Mouse (Mus musculus) heart, postnatal 0 days (tissue): ENCODE results near the gene Sh3d19.

Source experiments
- CTCF ChIP-seq: IDR thresholded peaks from 2 replicates; pipeline ENCODE4 v1.5.1; 2016; ENCODE audit warnings: antibody characterized with exemption, control low read depth, low read depth
- EP300 ChIP-seq: IDR thresholded peaks from 2 replicates; pipeline ENCODE4 v1.6.1; 2016; ENCODE audit warnings: antibody characterized with exemption, low read depth

DNA sequence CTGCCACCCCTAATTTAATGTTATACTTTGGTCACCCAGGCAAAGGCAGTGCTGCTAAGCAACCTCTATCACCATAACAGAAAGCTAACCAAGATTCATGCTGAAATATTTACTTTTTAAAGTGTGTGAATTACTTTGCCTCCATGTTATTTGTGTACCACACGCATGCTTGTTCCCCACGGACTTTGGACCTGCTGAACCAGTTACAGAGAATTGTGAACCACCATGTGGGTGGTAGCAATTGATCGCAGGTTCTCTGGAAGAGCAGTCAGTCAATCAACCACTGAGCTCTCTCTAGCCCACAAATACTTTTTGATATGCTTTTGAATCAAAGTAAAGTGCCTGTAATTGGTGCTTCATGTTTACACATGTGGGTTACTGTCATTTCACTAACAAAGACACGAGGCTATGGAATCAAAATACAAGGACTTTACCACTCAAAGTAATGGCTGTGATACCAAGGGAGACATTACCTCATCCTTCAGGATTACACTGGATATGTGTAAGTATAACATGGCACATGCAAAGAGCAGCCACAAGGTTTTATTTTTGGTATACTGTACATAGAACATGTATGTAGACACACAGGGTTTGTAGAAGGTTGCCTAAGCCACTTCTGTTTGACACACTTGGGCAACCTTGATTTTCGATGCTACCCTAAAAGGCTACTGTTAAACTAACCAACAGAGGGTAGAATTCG, 164.2 kb downstream of the Sh3d19 start:
- TF ChIP-seq CTCF (no peak), EP300 (no peak)
